Mouse (Mus musculus): ENCODE results near the gene Zfp334.

Zfp334 gene

DNA sequence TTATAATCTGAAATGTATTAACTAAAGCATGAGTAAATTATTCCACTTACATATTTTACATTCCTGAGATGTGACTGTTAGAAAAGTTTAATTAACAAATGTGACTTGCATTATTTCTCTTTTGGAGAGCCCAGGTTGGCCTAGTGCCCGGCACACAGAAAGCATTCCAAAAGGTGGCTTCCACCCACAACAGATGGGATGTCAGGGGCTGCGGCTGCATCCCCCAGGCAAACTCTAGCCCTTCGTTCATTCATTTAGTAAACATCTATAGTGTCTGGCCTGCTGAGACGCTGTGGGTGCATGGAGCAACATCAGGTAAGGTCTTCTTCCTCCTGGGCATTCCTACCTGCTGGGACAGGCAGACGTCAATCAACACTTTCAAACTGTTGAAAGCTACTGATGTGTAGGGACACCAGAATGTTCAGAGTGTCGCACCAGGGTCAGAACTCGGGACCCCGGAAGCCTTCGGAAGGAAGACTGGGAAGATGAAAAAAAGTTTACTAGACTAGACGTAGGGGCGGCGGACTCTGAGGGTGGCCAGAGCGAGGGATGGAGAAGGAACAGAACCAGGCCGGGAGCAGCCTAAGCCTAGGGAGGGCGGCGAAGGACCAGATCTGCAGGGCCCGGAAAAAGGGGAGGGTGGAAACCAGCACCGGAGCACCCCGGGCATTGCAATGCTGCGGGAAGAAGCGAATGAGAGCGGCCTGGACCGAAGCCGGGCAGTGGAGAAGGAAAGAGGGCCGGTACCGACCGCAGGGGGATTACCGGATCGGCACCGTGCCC is 62.3 kb downstream of the Zfp334 start:
- DNase-seq (ENCODE audit: low read depth in 1 of 2, low spot score in 2 of 2): no peak
